Comparison of ENCODE assay signal across 19 mouse cellular contexts in genomic region chr14:26910461-26910860, GRCm38 (mm10). TPM values are rescaled to one million over a fixed set of nuclear protein-coding genes. Genes with fewer than 3 reads are reported as not detected.
"Had no signal": no experiment of that assay in that cellular context is flagged by ENCODE, and none has a peak within 500 bp of the region (broad histone marks: within the 10 kb centered on the region; RNA-seq: fewer than 3 reads in every experiment).

No protein-coding gene starts in this region.

RNA-seq across cellular contexts. Expression of gene Asb14, which starts 16.1 kb away (rescaled TPM):
- total RNA-seq: left cerebral cortex, postnatal 25 days; left cerebral cortex, postnatal 4 days; megakaryocyte progenitor cell, adult 5-6 weeks; megakaryocyte, adult 5-6 weeks; midbrain, postnatal 0 days had no signal
- polyA plus RNA-seq: limb, embryonic 12.5 days; liver, adult 2 months; liver, embryonic 11.5 days; liver, embryonic 12.5 days; liver, embryonic 13.5 days; liver, embryonic 14.5 days; liver, embryonic 15.5 days; liver, postnatal 0 days; lung, embryonic 14.5 days; macrophage; midbrain, embryonic 10.5 days; midbrain, embryonic 12.5 days; midbrain, embryonic 13.5 days; neural tube, embryonic 11.5 days had no signal
